Mouse (Mus musculus) heart, postnatal 0 days (tissue): ENCODE measurements around the gene Ltbp1.

ENCODE experiments used
- CTCF ChIP-seq: IDR thresholded peaks from 2 replicates; pipeline ENCODE4 v1.5.1; 2016; ENCODE audit warnings: antibody characterized with exemption, control low read depth, low read depth
- EP300 ChIP-seq: IDR thresholded peaks from 2 replicates; pipeline ENCODE4 v1.6.1; 2016; ENCODE audit warnings: antibody characterized with exemption, low read depth

DNA sequence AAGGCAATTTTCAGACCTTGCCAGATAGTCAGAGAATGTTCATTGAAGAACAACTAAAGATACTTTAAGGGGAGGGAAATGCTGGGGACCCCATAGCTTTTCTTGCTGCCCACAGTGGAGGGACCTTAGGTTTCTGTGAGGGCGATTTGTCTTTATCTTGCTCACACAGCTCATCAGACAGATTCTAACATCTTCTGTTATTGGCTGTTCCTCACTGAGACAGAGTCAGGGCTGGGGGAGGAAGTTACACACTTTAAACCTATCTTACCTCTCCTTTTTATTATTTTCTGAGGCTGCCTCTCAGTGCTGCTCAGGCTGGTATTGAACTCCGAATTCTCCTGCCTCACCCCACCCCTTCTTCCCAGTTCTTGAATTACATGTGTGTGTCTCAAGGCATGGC is 5.3 kb upstream of the Ltbp1 start:
- TF ChIP-seq CTCF: no peak
- TF ChIP-seq EP300: no peak
